Mouse (Mus musculus): ENCODE measurements around the gene Tbxas1.

Gene Tbxas1

DNA sequence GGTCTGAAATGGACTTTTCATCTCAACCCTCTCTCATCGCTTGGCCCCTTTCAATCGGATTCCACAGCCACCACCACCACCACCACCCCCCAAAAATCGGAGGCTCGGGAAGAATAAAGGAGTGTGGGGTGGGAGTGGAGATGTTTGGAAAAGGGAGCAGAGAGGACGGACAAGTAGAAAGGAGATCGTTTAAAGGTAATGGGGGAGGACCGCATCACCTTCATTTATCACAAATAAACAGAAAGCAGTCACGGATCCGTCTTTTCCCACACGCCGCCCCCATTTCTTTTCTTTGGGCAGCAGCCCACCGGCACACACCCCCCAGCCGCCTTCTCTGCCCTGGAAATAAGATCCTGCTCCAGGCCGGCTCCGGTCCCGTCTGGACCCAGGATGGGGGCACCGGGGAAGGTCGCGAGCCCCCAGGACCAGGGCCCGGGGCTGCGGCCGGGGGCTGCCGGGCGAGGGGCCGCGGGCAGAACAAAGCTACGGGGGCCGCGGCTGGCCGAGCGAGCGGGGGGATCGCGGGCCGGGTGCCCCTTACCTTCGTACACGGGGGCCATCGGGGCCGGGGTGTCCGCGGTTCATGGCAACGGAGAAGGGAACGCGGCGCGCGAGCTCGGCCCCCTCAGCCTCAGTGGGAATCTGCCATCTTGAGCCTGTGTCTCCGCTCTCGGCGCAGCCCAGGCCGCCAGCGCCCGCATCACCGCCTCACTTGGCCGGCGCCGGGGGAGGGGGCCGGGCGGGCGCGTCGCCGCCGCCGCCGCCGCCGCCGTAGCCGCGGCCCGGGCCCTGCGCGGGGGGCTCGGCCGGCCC lies at the start of gene Tbxas1:
Gene Tbxas1, plus strand, starts transcription at position 147 of the 813 bp plus-strand sequence.
- peak; percentile 68 for DNase-seq (ENCODE audit: low spot score)

GRCm38 (mm10) chr6:38825886-38826285 lies 49.3 kb upstream of the Tbxas1 start:
- no peak for DNase-seq (ENCODE audit: low spot score)

GRCm38 (mm10) chr6:38826857-38827256 lies 48.3 kb upstream of the Tbxas1 start:
- DNase-seq (ENCODE audit: low spot score) = no peak

GRCm38 (mm10) chr6:38827435-38827834 lies 47.8 kb upstream of the Tbxas1 start:
- DNase-seq (ENCODE audit: low spot score) = no peak

GRCm38 (mm10) chr6:38828211-38828610 lies 47.0 kb upstream of the Tbxas1 start:
- no peak for DNase-seq (ENCODE audit: low spot score)

- no peak for DNase-seq (ENCODE audit: low spot score)
Observed at GRCm38 (mm10) chr6:38829452-38829851, 45.8 kb upstream of the Tbxas1 start.

GRCm38 (mm10) chr6:38833721-38834120 lies 41.5 kb upstream of the Tbxas1 start:
- no peak for DNase-seq (ENCODE audit: low spot score)

DNA sequence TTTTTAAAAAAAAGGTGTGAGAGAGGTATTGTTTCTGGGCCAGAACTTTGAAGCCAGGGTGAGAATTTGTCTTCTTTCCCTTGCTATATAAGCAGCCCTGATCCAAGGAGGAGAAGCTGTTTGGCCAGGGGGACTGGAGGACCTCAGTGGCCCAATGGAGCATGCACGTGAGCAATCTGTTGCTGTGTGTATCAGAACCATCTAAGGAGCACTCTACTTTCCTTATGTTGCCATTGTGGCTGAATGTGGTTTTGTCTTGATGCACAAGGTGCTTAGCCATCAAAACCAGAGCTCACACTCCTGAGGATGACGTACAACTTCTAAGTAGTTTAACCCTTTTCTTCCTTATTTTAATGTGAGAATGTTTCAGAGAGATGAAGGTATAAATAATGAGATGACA lies 40.5 kb upstream of the Tbxas1 start:
- DNase-seq (ENCODE audit: low spot score) = no peak

GRCm38 (mm10) chr6:38835217-38835616 lies 40.0 kb upstream of the Tbxas1 start:
- no peak for DNase-seq (ENCODE audit: low spot score)

GRCm38 (mm10) chr6:38838061-38838460 lies 37.1 kb upstream of the Tbxas1 start:
- no peak for DNase-seq (ENCODE audit: low spot score)

DNA sequence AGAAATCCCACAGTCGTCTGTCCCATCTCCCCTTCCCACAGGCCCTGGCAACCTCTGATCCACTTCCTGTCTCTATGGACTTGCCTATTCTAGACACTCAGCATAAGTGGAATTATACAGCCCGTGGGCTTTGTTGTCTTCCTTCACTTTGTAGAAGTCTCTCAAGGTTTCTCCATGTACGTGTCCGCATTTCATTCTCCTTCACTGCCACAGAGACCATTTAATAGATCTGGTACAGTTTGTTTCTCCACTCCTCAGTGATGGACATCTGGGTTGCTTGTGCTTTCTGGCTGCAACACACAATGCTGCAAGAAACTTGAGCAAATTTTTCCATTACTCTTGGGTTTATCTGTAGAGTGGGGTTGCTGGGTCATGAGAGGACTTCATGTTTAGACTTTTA lies 35.3 kb upstream of the Tbxas1 start:
- no peak for DNase-seq (ENCODE audit: low spot score)

GRCm38 (mm10) chr6:38840380-38840779 lies 34.8 kb upstream of the Tbxas1 start:
- no peak for DNase-seq (ENCODE audit: low spot score)

- no peak for DNase-seq (ENCODE audit: low spot score)
Observed at GRCm38 (mm10) chr6:38840780-38841179, 34.4 kb upstream of the Tbxas1 start.

- DNase-seq (ENCODE audit: low spot score) = no peak
Observed at GRCm38 (mm10) chr6:38841551-38841950, 33.7 kb upstream of the Tbxas1 start.

DNA sequence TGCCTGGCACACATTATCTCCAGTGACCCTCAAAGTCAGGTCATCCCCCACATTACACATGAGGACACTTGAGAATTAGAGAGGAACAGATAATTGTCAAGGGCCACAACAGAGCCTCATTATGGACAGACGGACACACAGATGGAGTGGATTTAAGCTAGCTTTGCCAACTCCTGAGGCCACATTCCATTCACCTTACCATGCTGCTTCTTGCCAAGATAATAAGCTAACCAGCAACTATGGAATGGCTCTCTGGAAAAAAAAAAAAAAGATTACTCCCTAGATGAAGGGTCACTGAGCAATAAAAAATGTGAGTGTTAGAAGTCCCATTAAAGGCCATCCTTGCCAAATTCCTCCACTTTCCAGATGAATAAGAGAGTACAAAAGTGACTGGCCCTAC lies 30.1 kb upstream of the Tbxas1 start:
- peak; percentile 44 for DNase-seq (ENCODE audit: low spot score)

- DNase-seq (ENCODE audit: low spot score) = no peak
Observed at GRCm38 (mm10) chr6:38845876-38846275, 29.3 kb upstream of the Tbxas1 start.

- no peak for DNase-seq (ENCODE audit: low spot score)
Observed at GRCm38 (mm10) chr6:38846330-38847195, 28.6 kb upstream of the Tbxas1 start.

GRCm38 (mm10) chr6:38847447-38847846 lies 27.8 kb upstream of the Tbxas1 start:
- DNase-seq (ENCODE audit: low spot score) = no peak

DNA sequence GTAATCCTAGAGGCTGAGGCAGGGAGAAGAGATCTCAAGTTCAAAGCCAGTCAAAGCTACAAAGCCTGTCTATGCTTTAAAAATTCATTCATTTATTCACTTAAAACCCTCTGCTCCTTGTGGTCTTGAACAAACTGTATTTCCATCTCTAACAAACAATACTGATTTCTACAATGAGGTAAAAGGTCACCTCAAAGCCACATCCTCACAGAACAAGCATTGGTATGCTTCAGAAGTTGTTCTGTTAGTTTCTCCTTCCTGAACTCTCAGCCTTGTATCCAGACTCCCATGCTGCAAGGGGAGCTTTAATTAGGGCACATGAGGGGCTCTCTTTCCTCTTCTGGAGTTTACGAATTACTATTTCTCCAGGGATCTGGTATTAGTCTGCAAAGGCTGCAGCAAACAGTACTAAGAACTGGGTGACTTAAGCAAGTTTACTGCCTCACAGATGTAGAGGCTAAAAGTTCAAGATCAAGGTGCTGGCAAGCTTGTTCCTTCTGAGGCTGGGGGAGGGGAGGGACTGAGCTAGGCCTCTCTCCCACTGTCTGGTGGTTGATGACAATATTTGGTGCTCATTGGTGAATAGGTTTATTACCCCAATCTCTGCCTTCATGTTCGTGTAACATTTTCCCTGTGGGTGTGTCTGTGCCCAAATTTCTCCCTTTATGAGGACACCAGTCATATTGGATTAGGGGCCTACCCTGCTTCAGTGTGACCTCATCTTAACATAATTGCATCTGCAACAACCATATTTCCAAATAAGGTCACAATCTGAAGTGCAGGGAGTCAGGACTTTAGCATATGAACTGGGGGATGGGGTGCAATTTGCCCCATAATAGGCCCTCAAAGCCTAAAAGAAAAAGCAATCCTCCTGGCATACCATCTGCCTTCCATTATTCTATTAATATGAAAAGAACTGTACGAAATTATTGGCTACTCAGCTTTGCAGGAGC lies 27.0 kb upstream of the Tbxas1 start:
- DNase-seq (ENCODE audit: low spot score) = peak; percentile 66

DNA sequence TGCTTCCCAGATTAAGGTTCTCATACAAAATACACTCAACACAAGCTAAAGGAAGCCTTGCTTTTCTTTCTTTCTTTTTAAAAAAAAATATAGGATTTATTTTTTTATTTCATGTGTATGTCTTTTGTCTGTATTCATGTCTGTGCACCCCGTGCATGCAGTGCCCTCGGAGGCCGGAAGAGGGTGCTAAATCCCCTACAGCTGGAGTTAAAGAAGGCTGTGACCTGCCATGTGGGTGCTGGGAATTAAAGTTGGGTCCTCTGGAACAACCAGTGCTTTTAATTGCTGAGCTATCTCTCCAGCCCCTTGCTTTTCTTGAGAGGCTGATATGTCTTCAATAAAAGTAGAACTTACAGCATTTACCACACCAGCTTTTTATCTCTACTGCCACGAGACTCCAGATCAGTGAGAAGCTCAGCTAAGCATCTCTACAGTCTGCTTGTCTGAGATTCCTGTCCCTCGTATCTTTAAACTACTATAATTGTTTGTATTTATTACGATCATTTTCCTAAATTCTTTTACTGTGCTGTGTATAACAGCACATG lies 24.4 kb upstream of the Tbxas1 start:
- no peak for DNase-seq (ENCODE audit: low spot score)

DNA sequence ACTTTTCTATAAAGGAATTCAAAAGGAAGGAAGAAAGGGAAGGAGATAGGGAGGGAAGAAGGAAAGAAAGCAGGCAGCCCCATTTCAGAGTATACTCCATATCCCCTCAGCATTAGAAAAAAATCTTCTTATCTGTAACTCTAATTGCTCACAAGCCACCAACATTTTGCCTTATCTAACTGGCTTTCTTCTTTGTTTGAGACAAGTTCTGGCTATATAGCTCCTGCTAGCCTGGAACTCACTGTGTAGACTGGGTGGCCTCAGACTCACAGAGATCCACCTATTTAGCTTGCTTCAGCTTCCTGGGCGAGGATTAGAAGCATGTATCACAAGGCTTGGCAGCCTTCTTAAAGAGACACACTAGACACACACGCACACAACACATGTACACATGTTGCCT lies 23.5 kb upstream of the Tbxas1 start:
- DNase-seq (ENCODE audit: low spot score) = no peak

DNA sequence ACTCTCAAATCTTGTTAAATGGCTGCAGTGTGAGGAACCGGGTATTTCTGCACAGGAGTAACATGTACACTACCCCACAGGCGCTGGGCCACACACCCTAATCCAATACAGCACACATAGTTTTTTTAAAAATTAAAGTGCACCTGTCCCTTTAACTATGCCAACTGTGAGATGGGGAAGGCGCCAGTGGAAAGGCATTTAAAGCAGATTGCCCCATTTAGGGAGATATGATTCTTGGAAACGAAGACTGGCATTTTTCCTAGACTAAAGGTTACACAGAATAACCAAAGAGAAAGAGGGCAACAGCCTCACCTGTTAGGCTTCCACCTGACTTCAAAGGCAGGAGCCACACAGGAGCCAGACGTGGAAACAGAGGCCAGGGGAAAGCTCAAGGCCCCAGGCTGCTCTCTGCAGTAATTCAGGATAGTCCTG lies 21.6 kb upstream of the Tbxas1 start:
- DNase-seq (ENCODE audit: low spot score) = no peak

All from retina, embryonic 14.5 days (tissue).